ENCODE assay signal across 24 mouse cellular contexts in genomic region chr11:98590548-98591445, GRCm38 (mm10). TPM values are rescaled to one million over a fixed set of nuclear protein-coding genes. Genes with fewer than 3 reads are reported as not detected.
DNase-seq lines count a peak whose midpoint lies in the region; ATAC-seq and TF ChIP-seq lines count a peak whose summit lies in the region.
"Had no signal": no experiment of that assay in that cellular context is flagged by ENCODE, and none has a peak within 500 bp of the region (broad histone marks: within the 10 kb centered on the region; RNA-seq: fewer than 3 reads in every experiment).

No protein-coding gene starts in this region.

- no peak for TF ChIP-seq EP300 in liver, postnatal 0 days (IDR thresholded peaks at IDR 0.05; ENCODE audit: low read depth)

- H3K9ac ChIP-seq in heart, embryonic 13.5 days: no peak overlapping the region
- H3K9ac ChIP-seq in liver, embryonic 16.5 days (ENCODE audit: low read depth, low read length): no peak overlapping the region
- no peak overlapping the region for H3K9ac ChIP-seq in liver, postnatal 0 days (replicated peaks)
- H3K9ac ChIP-seq in neural tube, embryonic 15.5 days (replicated peaks): no peak overlapping the region
- H3K9ac ChIP-seq in intestine, postnatal 0 days (ENCODE audit: low read depth, low read length): no peak overlapping the region
- H3K9ac ChIP-seq: hindbrain, embryonic 15.5 days; lung, embryonic 15.5 days had no signal

- no peak for DNase-seq in heart, adult 9 months (ENCODE audit: low spot score in 2 of 2)
- DNase-seq in liver, postnatal 0 days: no peak
- peak; percentile 66 to 80 for DNase-seq in cerebellum, postnatal 14 days
- DNase-seq: kidney, adult 11 months; liver; midbrain, embryonic 14.5 days; right cerebral cortex, adult 18-20 months; spleen, adult 18-20 months; thymus, adult 2 months had no signal

- no peak for TF ChIP-seq CTCF in liver, postnatal 0 days (IDR thresholded peaks at IDR 0.05; ENCODE audit: low read depth)
- no peak for TF ChIP-seq CTCF in intestine, postnatal 0 days (IDR thresholded peaks at IDR 0.05; ENCODE audit: low read depth)

- H3K4me3 ChIP-seq in heart, embryonic 13.5 days: no peak overlapping the region
- no peak overlapping the region for H3K4me3 ChIP-seq in liver, embryonic 16.5 days (ENCODE audit: low read depth, low read length)
- no peak overlapping the region for H3K4me3 ChIP-seq in liver, postnatal 0 days (ENCODE audit: low read depth, low read length)
- H3K4me3 ChIP-seq in neural tube, embryonic 15.5 days (replicated peaks): no peak overlapping the region
- no peak overlapping the region for H3K4me3 ChIP-seq in intestine, postnatal 0 days (ENCODE audit: low read depth, low read length)
- H3K4me3 ChIP-seq: erythroblast, embryonic 14.5 days; hindbrain, embryonic 15.5 days; lung, embryonic 15.5 days had no signal

- 74% methylated on average over 19 of the region's 19 CpGs for WGBS in heart, embryonic 13.5 days
- WGBS in liver, embryonic 16.5 days (ENCODE audit: insufficient replicate concordance): 72% methylated on average over 19 of the region's 19 CpGs
- 78% methylated on average over 19 of the region's 19 CpGs for WGBS in liver, postnatal 0 days (ENCODE audit: insufficient replicate concordance)
- WGBS in neural tube, embryonic 15.5 days: 72% methylated on average over 19 of the region's 19 CpGs
- WGBS in intestine, postnatal 0 days: 63% methylated on average over 19 of the region's 19 CpGs

- H3K36me3 ChIP-seq in heart, embryonic 13.5 days: no peaks in the 10 kb centered on the region
- H3K36me3 ChIP-seq in liver, embryonic 16.5 days (ENCODE audit: control insufficient read depth, insufficient read depth): no peaks in the 10 kb centered on the region
- H3K36me3 ChIP-seq in liver, postnatal 0 days (replicated peaks; ENCODE audit: insufficient read depth, low read length): no peaks in the 10 kb centered on the region
- H3K36me3 ChIP-seq in neural tube, embryonic 15.5 days: no peaks in the 10 kb centered on the region
- no peaks in the 10 kb centered on the region for H3K36me3 ChIP-seq in intestine, postnatal 0 days (ENCODE audit: control insufficient read depth, insufficient read depth)
- H3K36me3 ChIP-seq: hindbrain, embryonic 15.5 days; lung, embryonic 15.5 days had no signal

- H3K4me1 ChIP-seq in heart, embryonic 13.5 days: peaks cover 57% of the 10 kb centered on the region
- peaks cover 35% of the 10 kb centered on the region for H3K4me1 ChIP-seq in liver, embryonic 16.5 days (ENCODE audit: control insufficient read depth, low read depth, low read length)
- peaks cover 24% of the 10 kb centered on the region for H3K4me1 ChIP-seq in liver, postnatal 0 days (ENCODE audit: insufficient read depth)
- H3K4me1 ChIP-seq in neural tube, embryonic 15.5 days: peaks cover 24% of the 10 kb centered on the region
- no peaks in the 10 kb centered on the region for H3K4me1 ChIP-seq in intestine, postnatal 0 days (replicated peaks; ENCODE audit: control insufficient read depth, insufficient read depth, low read length)

- H3K4me2 ChIP-seq in heart, embryonic 13.5 days: no peak overlapping the region
- H3K4me2 ChIP-seq in liver, embryonic 16.5 days (ENCODE audit: low read depth, low read length): no peak overlapping the region
- H3K4me2 ChIP-seq in liver, postnatal 0 days (ENCODE audit: low read depth, low read length): no peak overlapping the region
- no peak overlapping the region for H3K4me2 ChIP-seq in neural tube, embryonic 15.5 days
- H3K4me2 ChIP-seq in intestine, postnatal 0 days (replicated peaks; ENCODE audit: low read depth): no peak overlapping the region
- H3K4me2 ChIP-seq: hindbrain, embryonic 15.5 days; lung, embryonic 15.5 days had no signal

- peak overlapping the region; percentile 39; the same call in 1 of the 2 replicates for H3K27ac ChIP-seq in heart, embryonic 13.5 days (replicated peaks)
- 0 out of 2 replicates have a peak overlapping the region, but pooled peaks have one; percentile 6 for H3K27ac ChIP-seq in liver, embryonic 16.5 days (ENCODE audit: low read length)
- H3K27ac ChIP-seq in liver, postnatal 0 days (ENCODE audit: low read depth): no peak overlapping the region
- H3K27ac ChIP-seq in neural tube, embryonic 15.5 days (replicated peaks): no peak overlapping the region
- H3K27ac ChIP-seq in intestine, postnatal 0 days (ENCODE audit: low read depth, low read length): no peak overlapping the region
- H3K27ac ChIP-seq: hindbrain, embryonic 15.5 days; lung, embryonic 15.5 days; macrophage had no signal

- no peaks in the 10 kb centered on the region for H3K9me3 ChIP-seq in heart, embryonic 13.5 days
- H3K9me3 ChIP-seq in liver, embryonic 16.5 days (replicated peaks; ENCODE audit: control insufficient read depth, low read length): no peaks in the 10 kb centered on the region
- H3K9me3 ChIP-seq in liver, postnatal 0 days (ENCODE audit: low read length): no peaks in the 10 kb centered on the region
- no peaks in the 10 kb centered on the region for H3K9me3 ChIP-seq in neural tube, embryonic 15.5 days (replicated peaks)
- H3K9me3 ChIP-seq in intestine, postnatal 0 days (ENCODE audit: control insufficient read depth): no peaks in the 10 kb centered on the region
- H3K9me3 ChIP-seq: hindbrain, embryonic 15.5 days; lung, embryonic 15.5 days had no signal

- 0 out of 2 replicates have a peak, but pooled peaks cover 4% of the 10 kb centered on the region for H3K27me3 ChIP-seq in heart, embryonic 13.5 days (replicated peaks)
- H3K27me3 ChIP-seq in liver, embryonic 16.5 days (ENCODE audit: control insufficient read depth, insufficient read depth, low read depth, low read length): peaks cover 3% of the 10 kb centered on the region
- H3K27me3 ChIP-seq in liver, postnatal 0 days (ENCODE audit: insufficient read depth, low read length): no peaks in the 10 kb centered on the region
- H3K27me3 ChIP-seq in neural tube, embryonic 15.5 days (replicated peaks): no peaks in the 10 kb centered on the region; the same call in 1 of the 2 replicates
- no peaks in the 10 kb centered on the region for H3K27me3 ChIP-seq in intestine, postnatal 0 days (replicated peaks; ENCODE audit: control insufficient read depth, insufficient read depth, low read length)

- ATAC-seq in heart, embryonic 13.5 days (ENCODE audit: extremely low read depth, insufficient number of reproducible peaks, low FRiP score, low TSS enrichment): no peak
- ATAC-seq in liver, embryonic 16.5 days (ENCODE audit: low read depth): no peak
- ATAC-seq in liver, postnatal 0 days: no peak
- no peak for ATAC-seq in neural tube, embryonic 15.5 days (ENCODE audit: low FRiP score)
- ATAC-seq in intestine, postnatal 0 days: no peak
- ATAC-seq: forebrain, embryonic 14.5 days had no signal

RNA-seq across cellular contexts. Expression of gene Ormdl3, which starts 3.6 kb away (rescaled TPM):
- 63.4 and 76.8 TPM in 2 replicates for polyA plus RNA-seq in heart, embryonic 13.5 days (2015; fragmentation: Nextera tagmentation; extraction: Ambion mirVana)
- polyA plus RNA-seq in liver, embryonic 16.5 days (2015; fragmentation: Nextera tagmentation; extraction: Ambion mirVana): 36.6 and 38.4 TPM in 2 replicates
- 39.3 and 42.0 TPM in 2 replicates for polyA plus RNA-seq in liver, postnatal 0 days (2015; fragmentation: Nextera tagmentation; extraction: Ambion mirVana)
- polyA plus RNA-seq in neural tube, embryonic 15.5 days (2015; fragmentation: Nextera tagmentation; extraction: Ambion mirVana): 92.9 and 99.8 TPM in 2 replicates
- 139 and 150 TPM in 2 replicates for polyA plus RNA-seq in intestine, postnatal 0 days (2015; fragmentation: Nextera tagmentation; extraction: Ambion mirVana)

RNA-seq across cellular contexts. Expression of gene Lrrc3c, which starts 7.3 kb away (rescaled TPM):
- polyA plus RNA-seq in heart, embryonic 13.5 days (2015; fragmentation: Nextera tagmentation; extraction: Ambion mirVana): not detected in 2 replicates
- polyA plus RNA-seq in liver, embryonic 16.5 days (2015; fragmentation: Nextera tagmentation; extraction: Ambion mirVana): not detected in 2 replicates
- polyA plus RNA-seq in liver, postnatal 0 days (2015; fragmentation: Nextera tagmentation; extraction: Ambion mirVana): not detected in 2 replicates
- not detected in 2 replicates for polyA plus RNA-seq in neural tube, embryonic 15.5 days (2015; fragmentation: Nextera tagmentation; extraction: Ambion mirVana)
- polyA plus RNA-seq in intestine, postnatal 0 days (2015; fragmentation: Nextera tagmentation; extraction: Ambion mirVana): not detected in 2 replicates
- polyA plus RNA-seq: embryonic facial prominence, embryonic 11.5 days; erythroblast, embryonic 14.5 days; forebrain, embryonic 14.5 days; gonadal fat pad, adult 2 months; heart, embryonic 16.5 days; hindbrain, embryonic 15.5 days; large intestine, adult 2 months; lung, embryonic 15.5 days; macrophage; midbrain, embryonic 14.5 days; stomach, embryonic 14.5 days; thymus, adult 2 months; urinary bladder, adult 2 months had no signal

RNA-seq across cellular contexts. Expression of gene Gm12355, which starts 34.7 kb away (rescaled TPM):
- 0.28 and 0.55 TPM in 2 replicates for polyA plus RNA-seq in heart, embryonic 13.5 days (2015; fragmentation: Nextera tagmentation; extraction: Ambion mirVana)
- 0.12 and 0.47 TPM in 2 replicates for polyA plus RNA-seq in liver, embryonic 16.5 days (2015; fragmentation: Nextera tagmentation; extraction: Ambion mirVana)
- 0.33 and 0.39 TPM in 2 replicates for polyA plus RNA-seq in liver, postnatal 0 days (2015; fragmentation: Nextera tagmentation; extraction: Ambion mirVana)
- 0.42 and 0.79 TPM in 2 replicates for polyA plus RNA-seq in neural tube, embryonic 15.5 days (2015; fragmentation: Nextera tagmentation; extraction: Ambion mirVana)
- 0.56 and 0.58 TPM in 2 replicates for polyA plus RNA-seq in intestine, postnatal 0 days (2015; fragmentation: Nextera tagmentation; extraction: Ambion mirVana)
- polyA plus RNA-seq: erythroblast, embryonic 14.5 days; gonadal fat pad, adult 2 months; large intestine, adult 2 months; macrophage; thymus, adult 2 months had no signal

RNA-seq across cellular contexts. Expression of gene Gsdma3, which starts 35.4 kb away (rescaled TPM):
- polyA plus RNA-seq in heart, embryonic 13.5 days (2015; fragmentation: Nextera tagmentation; extraction: Ambion mirVana): not detected in 2 replicates
- not detected in 2 replicates for polyA plus RNA-seq in liver, embryonic 16.5 days (2015; fragmentation: Nextera tagmentation; extraction: Ambion mirVana)
- polyA plus RNA-seq in liver, postnatal 0 days (2015; fragmentation: Nextera tagmentation; extraction: Ambion mirVana): not detected in 2 replicates
- not detected in 2 replicates for polyA plus RNA-seq in neural tube, embryonic 15.5 days (2015; fragmentation: Nextera tagmentation; extraction: Ambion mirVana)
- polyA plus RNA-seq in intestine, postnatal 0 days (2015; fragmentation: Nextera tagmentation; extraction: Ambion mirVana): not detected in 2 replicates
- polyA plus RNA-seq: embryonic facial prominence, embryonic 11.5 days; erythroblast, embryonic 14.5 days; forebrain, embryonic 14.5 days; gonadal fat pad, adult 2 months; hindbrain, embryonic 15.5 days; large intestine, adult 2 months; lung, embryonic 15.5 days; macrophage; midbrain, embryonic 14.5 days; stomach, embryonic 14.5 days; urinary bladder, adult 2 months had no signal

RNA-seq across cellular contexts. Expression of gene Zpbp2, which starts 39.9 kb away (rescaled TPM):
- 0.15 and 0.34 TPM in 2 replicates for polyA plus RNA-seq in heart, embryonic 13.5 days (2015; fragmentation: Nextera tagmentation; extraction: Ambion mirVana)
- 0.60 and 0.85 TPM in 2 replicates for polyA plus RNA-seq in liver, embryonic 16.5 days (2015; fragmentation: Nextera tagmentation; extraction: Ambion mirVana)
- 0.65 and 1.1 TPM in 2 replicates for polyA plus RNA-seq in liver, postnatal 0 days (2015; fragmentation: Nextera tagmentation; extraction: Ambion mirVana)
- polyA plus RNA-seq in neural tube, embryonic 15.5 days (2015; fragmentation: Nextera tagmentation; extraction: Ambion mirVana): 0.45 TPM in 1 of 2 replicates, not detected in the other
- 3.2 and 4.0 TPM in 2 replicates for polyA plus RNA-seq in intestine, postnatal 0 days (2015; fragmentation: Nextera tagmentation; extraction: Ambion mirVana)
- polyA plus RNA-seq: forebrain, embryonic 14.5 days; macrophage; midbrain, embryonic 14.5 days; stomach, embryonic 14.5 days had no signal

Comparison
In these comparisons a context has a peak if more than half of its experiments do, and no peak if none do; other contexts are left out.
1. H3K27ac ChIP-seq: peak in heart, embryonic 13.5 days (single experiment) and liver, embryonic 16.5 days (single experiment); none in liver, postnatal 0 days (single experiment), neural tube, embryonic 15.5 days (single experiment) and intestine, postnatal 0 days (single experiment).
2. DNase-seq: peak in cerebellum, postnatal 14 days (2 of 2); none in heart, adult 9 months (0 of 2) and liver, postnatal 0 days (single experiment).